Mouse (Mus musculus) neural tube, embryonic 15.5 days (tissue): ENCODE results near the gene Heatr9. TPM values are rescaled to one million over a fixed set of nuclear protein-coding genes. Genes with fewer than 3 reads are reported as not detected.

Source experiments
- ATAC-seq: fragments of 200-750 bp; cut with Nextera tagmentation; 2 replicates; pipeline ENCODE4 v1.8.0; 2017; ENCODE audit warnings: mild to moderate bottlenecking, moderate TSS enrichment, moderate library complexity; ENCODE audit not compliant: low FRiP score
- H3K27ac ChIP-seq: fragments of 300-500 bp; sonication (generic); replicated peaks from 2 replicates; pipeline ENCODE4 v1.5.1; 2015; ENCODE audit warnings: mild to moderate bottlenecking, inconsistent platforms
- H3K27me3 ChIP-seq: fragments of 300-500 bp; sonication (generic); replicated peaks from 2 replicates; pipeline ENCODE4 v1.6.1; 2015; ENCODE audit warnings: inconsistent platforms
- H3K36me3 ChIP-seq: fragments of 300-500 bp; sonication (generic); 2 replicates; pipeline ENCODE4 v1.6.1; 2015; ENCODE audit warnings: inconsistent platforms
- H3K4me1 ChIP-seq: fragments of 300-500 bp; sonication (generic); 2 replicates; pipeline ENCODE4 v1.6.1; 2015; ENCODE audit warnings: inconsistent platforms
- H3K4me2 ChIP-seq: fragments of 300-500 bp; sonication (generic); 2 replicates; pipeline ENCODE4 v1.6.1; 2015; ENCODE audit warnings: inconsistent platforms, mild to moderate bottlenecking, moderate library complexity
- H3K4me3 ChIP-seq: fragments of 300-500 bp; sonication (generic); replicated peaks from 2 replicates; pipeline ENCODE4 v1.5.1; 2015; ENCODE audit warnings: mild to moderate bottlenecking, inconsistent platforms
- H3K9ac ChIP-seq: fragments of 300-500 bp; sonication (generic); replicated peaks from 2 replicates; pipeline ENCODE4 v1.6.1; 2015; ENCODE audit warnings: mild to moderate bottlenecking, inconsistent platforms
- H3K9me3 ChIP-seq: fragments of 300-500 bp; sonication (generic); replicated peaks from 2 replicates; pipeline ENCODE4 v1.6.1; 2016; ENCODE audit warnings: inconsistent platforms
- WGBS: fragments of 180-500 bp; shearing (Covaris S2); methylation state at CpG from one replicate; pipeline ENCODE4 v1.1.7; 2015; ENCODE audit warnings: mixed read lengths; 5-methylcytosine and 5-hydroxymethylcytosine counted together
- polyA plus RNA-seq: library from polyadenylated mRNA; unstranded; fragments of >200 nt; fragmentation: Nextera tagmentation; extraction: Ambion mirVana; gene quantifications from 2 replicates; pipeline ENCODE4 v1.2.1, GENCODE M21; 2015

The Heatr9 gene
- polyA plus RNA-seq, result not detected in 2 replicates

DNA sequence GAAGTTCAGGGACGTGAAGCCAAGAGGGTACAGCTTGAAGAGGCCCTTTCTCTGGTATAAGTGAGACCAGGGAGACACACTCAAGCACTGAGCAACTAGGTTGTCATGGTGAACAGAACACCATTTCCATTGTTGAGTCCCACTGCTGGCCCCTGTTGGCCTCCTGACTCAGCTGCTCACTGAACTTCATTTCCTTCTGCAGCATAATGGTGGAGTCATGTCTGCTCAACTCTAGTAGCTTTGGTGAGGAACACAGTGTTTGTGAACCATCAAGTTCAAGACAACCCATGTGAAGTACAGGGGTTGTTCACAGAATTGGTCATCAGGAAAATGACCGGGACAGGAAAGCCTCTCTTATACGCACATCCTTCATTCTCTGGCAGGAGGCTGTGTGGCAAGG is at the start of gene Heatr9:
Gene Heatr9 (minus strand): TSS at position 101 of the 400 bp plus-strand sequence.
- WGBS, result 88% methylated on average over 3 of the region's 3 CpGs
- Histone ChIP-seq H3K4me1 (no peaks in the 10 kb centered on the region), H3K4me3 (no peak within 1 kb of the TSS), H3K36me3 (peaks cover under 1% of the 10 kb centered on the region; the same call in 1 of the 2 replicates), H3K9me3 (no peaks in the 10 kb centered on the region), H3K4me2 (no peak within 1 kb of the TSS), H3K27me3 (no peaks in the 10 kb centered on the region), H3K27ac (no peak within 1 kb of the TSS), H3K9ac (no peak within 1 kb of the TSS)
- ATAC-seq, result no peak

DNA sequence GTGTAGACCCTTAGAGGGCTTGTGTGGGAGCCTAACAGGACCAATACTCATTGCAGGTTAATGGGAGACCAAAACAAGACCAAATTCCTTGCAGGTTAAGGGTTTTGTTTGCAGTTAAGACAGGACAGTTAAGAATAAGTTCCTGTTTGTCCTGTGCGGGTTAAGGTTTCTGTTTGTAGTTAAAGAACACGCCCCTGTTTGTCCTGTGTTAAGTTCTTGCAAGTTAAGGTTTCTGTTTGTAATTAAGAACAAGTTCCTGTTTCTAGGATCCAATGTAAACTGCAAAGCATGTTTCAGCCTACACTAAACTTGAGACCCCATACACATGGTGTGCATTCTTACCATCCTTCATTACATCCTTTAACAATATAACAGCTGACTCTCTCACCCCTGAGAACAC is 48.2 kb upstream of the Heatr9 start:
- Histone ChIP-seq H3K36me3 (no peaks in the 10 kb centered on the region), H3K4me3 (no peak overlapping the region), H3K4me2 (no peak overlapping the region), H3K27ac (no peak overlapping the region), H3K27me3 (no peaks in the 10 kb centered on the region), H3K9me3 (no peaks in the 10 kb centered on the region), H3K9ac (no peak overlapping the region), H3K4me1 (no peaks in the 10 kb centered on the region)
- 84% methylated on average over 2 of the region's 2 CpGs for WGBS
- no peak for ATAC-seq

DNA sequence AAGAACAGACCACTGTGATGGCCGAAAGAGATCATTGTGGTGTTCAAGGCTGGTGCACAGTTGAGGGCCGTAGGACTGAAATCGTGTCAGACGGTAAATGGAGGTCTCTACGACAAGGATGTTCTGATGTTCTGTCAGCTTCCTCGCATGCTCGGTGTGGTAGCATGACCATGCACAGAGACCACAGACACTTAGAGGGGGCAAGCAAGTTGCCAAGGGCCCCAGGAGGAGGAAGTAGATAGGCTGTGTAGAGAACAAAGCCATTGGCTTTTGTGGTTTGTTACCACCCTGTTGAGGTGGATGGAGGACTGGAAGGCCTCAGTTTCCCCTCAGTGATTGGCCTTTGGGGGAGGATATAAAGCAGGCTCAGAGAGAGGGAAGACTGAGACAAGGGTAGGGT is 47.3 kb upstream of the Heatr9 start:
- ATAC-seq, result no peak
- H3K4me2 ChIP-seq, result no peak overlapping the region

DNA sequence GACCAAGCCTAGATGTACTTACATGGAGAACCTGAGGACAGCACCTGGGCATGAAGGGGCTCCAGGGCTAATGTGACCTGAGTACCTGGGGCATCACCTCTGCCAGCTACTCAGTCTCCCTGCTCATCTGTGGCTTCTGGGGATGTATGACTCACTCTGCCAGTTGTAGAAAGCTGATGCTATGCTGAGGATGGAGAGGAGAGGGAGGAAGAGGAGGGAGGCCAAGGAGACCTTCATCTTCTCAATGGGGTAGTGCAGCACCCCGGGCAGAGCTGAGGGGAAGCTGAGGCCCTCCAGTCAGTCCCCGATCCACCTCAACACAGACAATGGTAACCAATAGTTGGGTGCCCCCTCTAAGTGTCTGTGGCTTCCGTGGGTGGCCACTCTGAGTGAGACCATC is 46.8 kb upstream of the Heatr9 start:
- Histone ChIP-seq H3K27ac (no peak overlapping the region), H3K9me3 (no peaks in the 10 kb centered on the region), H3K4me1 (no peaks in the 10 kb centered on the region), H3K4me2 (no peak overlapping the region), H3K36me3 (no peaks in the 10 kb centered on the region), H3K9ac (no peak overlapping the region), H3K27me3 (no peaks in the 10 kb centered on the region), H3K4me3 (no peak overlapping the region)
- ATAC-seq, result no peak
- WGBS, result 95% methylated on average over 3 of the region's 3 CpGs

More for the DNA sequence above, 47.3 kb upstream of the Heatr9 start:
- H3K9ac ChIP-seq, result no peak overlapping the region
- H3K9me3 ChIP-seq, result no peaks in the 10 kb centered on the region
- no peak overlapping the region for H3K4me3 ChIP-seq
- H3K36me3 ChIP-seq, result no peaks in the 10 kb centered on the region
- no peak overlapping the region for H3K27ac ChIP-seq
- H3K27me3 ChIP-seq, result no peaks in the 10 kb centered on the region
- 93% methylated on average over 7 of the region's 7 CpGs for WGBS
- no peaks in the 10 kb centered on the region for H3K4me1 ChIP-seq

DNA sequence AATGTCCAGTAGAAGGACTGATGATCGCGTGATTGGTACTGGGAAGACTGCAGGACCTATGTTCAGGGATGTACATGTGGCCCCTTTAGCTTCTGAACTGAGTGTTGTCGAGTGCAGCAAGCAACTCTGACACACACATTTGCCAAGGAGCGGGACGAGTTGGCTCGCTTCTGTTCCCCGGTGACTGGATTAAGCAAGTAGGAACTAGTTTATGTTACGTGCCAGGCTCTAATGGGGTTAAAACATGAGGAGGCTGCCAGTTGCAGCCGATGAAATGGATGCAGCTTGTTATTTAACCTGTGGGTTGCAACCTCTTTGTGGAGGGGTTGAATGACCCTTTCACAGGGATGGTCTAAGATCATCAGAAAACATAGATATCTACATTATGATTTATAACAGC is 46.1 kb upstream of the Heatr9 start:
- H3K9me3 ChIP-seq, result no peaks in the 10 kb centered on the region
- no peak overlapping the region for H3K27ac ChIP-seq
- no peak for ATAC-seq
- no peaks in the 10 kb centered on the region for H3K36me3 ChIP-seq
- no peaks in the 10 kb centered on the region for H3K4me1 ChIP-seq
- H3K4me2 ChIP-seq, result no peak overlapping the region
- no peaks in the 10 kb centered on the region for H3K27me3 ChIP-seq
- 93% methylated on average over 9 of the region's 9 CpGs for WGBS
- H3K9ac ChIP-seq, result no peak overlapping the region
- no peak overlapping the region for H3K4me3 ChIP-seq

DNA sequence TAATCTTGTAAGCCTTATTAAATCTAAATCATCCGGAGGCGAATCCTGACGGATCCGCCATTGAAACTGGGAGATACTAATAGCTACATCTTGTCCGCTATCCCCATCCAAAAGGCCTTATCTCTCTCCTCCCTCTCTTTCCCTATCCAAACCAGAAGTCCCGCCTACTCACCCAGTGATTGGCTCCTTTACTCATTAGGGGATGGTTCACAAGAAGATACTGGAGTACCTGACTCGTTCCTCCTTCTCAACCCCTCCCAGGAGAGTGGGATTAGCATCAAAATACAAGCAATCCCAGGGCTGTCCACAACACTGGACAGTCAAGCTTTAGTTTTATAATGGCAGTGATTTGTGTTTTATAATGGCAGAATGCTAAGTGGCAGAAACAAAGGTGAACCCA is 45.3 kb upstream of the Heatr9 start:
- Histone ChIP-seq H3K4me3 (no peak overlapping the region), H3K4me1 (no peaks in the 10 kb centered on the region), H3K27ac (no peak overlapping the region), H3K9me3 (no peaks in the 10 kb centered on the region), H3K36me3 (no peaks in the 10 kb centered on the region), H3K9ac (no peak overlapping the region), H3K27me3 (no peaks in the 10 kb centered on the region), H3K4me2 (no peak overlapping the region)
- no peak for ATAC-seq
- 75% methylated on average over 7 of the region's 7 CpGs for WGBS

DNA sequence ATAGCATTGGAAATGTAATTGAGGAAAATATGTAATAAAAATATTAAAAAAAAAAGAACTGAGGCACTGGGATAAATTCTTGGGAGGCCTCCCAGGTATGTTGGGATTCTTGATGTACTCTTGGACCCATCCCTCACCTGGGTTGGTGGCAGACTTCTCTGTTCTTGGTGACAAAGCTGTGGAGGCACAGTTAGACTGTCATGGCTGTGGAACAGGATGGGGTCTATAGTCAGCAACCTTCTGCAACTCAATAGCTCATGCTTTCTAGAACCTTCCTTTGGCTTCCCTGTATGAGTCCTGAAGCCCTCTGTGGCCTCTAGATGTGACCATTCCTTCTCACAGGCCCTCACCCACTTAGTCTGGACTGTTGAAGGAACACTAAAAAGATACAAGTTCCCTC is 44.6 kb upstream of the Heatr9 start:
- no peaks in the 10 kb centered on the region for H3K36me3 ChIP-seq
- H3K27me3 ChIP-seq, result no peaks in the 10 kb centered on the region
- H3K4me1 ChIP-seq, result no peaks in the 10 kb centered on the region
- no peak overlapping the region for H3K9ac ChIP-seq
- no peak overlapping the region for H3K4me2 ChIP-seq
- H3K4me3 ChIP-seq, result no peak overlapping the region
- no peaks in the 10 kb centered on the region for H3K9me3 ChIP-seq
- ATAC-seq, result no peak
- no peak overlapping the region for H3K27ac ChIP-seq

DNA sequence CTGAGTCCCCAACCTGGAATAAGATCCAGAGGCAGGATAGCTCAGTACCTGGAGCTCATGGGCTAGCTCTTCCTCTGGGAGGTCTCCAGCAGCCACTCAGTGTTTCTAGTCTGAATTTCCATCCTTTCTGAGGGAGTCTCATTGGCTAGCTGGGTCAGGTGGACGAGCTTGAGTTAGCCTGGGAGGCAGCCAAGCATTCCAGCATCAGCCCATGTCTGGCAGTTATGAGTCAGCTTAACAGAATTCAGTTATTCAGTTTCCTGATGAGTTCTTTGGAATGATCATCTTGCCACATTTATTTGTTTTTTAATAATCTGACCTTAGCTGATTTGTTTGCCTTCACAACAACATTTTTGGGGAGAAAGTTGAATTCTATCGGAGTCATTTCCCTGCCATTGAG is 41.8 kb upstream of the Heatr9 start:
- Histone ChIP-seq H3K4me2 (no peak overlapping the region), H3K9ac (no peak overlapping the region), H3K4me3 (no peak overlapping the region), H3K9me3 (no peaks in the 10 kb centered on the region), H3K36me3 (no peaks in the 10 kb centered on the region), H3K27me3 (no peaks in the 10 kb centered on the region), H3K4me1 (no peaks in the 10 kb centered on the region), H3K27ac (no peak overlapping the region)
- WGBS, result 72% methylated on average over 2 of the region's 2 CpGs
- no peak for ATAC-seq

DNA sequence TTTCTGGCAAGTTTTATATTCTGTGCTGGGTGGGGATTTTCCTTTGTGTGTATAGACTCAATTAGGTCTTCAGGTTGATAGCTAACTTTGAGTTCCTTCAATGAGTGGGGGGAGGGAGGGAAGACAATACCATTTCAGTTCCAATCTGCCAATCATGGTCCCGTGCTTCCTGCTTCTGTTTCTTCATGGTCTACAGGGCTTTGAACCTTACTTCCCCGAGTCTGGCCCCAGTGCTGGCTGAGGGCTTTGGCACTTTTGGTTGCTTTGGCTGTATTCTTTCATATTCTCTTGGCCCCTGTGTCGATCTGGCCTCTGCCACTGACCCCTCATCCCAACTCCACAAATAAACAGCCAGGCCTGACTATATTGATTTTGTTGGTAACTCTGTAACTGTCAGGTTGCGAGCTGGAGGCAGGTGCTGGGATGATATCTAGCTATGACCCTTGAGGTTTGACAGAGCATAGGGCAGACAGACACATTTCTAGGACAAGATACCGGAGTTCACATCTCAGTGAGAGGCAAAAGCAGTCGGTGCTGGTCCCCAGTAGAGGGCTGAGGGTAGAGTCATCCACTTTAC is 40.4 kb upstream of the Heatr9 start:
- Histone ChIP-seq H3K27me3 (no peaks in the 10 kb centered on the region), H3K4me1 (no peaks in the 10 kb centered on the region), H3K9me3 (no peaks in the 10 kb centered on the region), H3K9ac (no peak overlapping the region), H3K27ac (no peak overlapping the region), H3K4me3 (no peak overlapping the region), H3K36me3 (no peaks in the 10 kb centered on the region), H3K4me2 (no peak overlapping the region)
- 80% methylated on average over 6 of the region's 6 CpGs for WGBS
- ATAC-seq, result no peak

DNA sequence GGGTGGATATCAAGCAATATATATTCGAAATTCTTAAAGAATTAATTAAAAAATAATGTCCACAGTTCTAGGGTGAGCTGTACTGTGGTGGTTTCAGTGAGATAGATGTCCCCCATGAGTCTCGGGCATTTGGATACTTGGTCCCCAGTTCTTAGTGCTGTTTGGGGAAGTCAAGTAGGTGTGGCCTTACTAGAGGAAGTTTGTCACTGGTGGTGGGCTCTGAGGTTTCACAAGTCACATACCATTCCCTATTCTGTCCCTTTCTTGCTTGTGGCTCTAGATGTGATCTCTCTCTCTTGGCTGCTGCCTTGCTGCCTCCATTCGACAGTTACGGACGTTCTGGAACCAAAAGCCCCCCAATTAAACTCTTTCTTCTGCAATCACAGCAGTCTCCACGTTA is 38.4 kb upstream of the Heatr9 start:
- Histone ChIP-seq H3K9me3 (no peaks in the 10 kb centered on the region), H3K36me3 (no peaks in the 10 kb centered on the region), H3K4me2 (no peak overlapping the region), H3K9ac (no peak overlapping the region), H3K27ac (no peak overlapping the region), H3K27me3 (no peaks in the 10 kb centered on the region), H3K4me1 (peaks cover 5% of the 10 kb centered on the region; the same call in 1 of the 2 replicates), H3K4me3 (no peak overlapping the region)
- ATAC-seq, result no peak
- 68% methylated on average over 6 of the region's 6 CpGs for WGBS

DNA sequence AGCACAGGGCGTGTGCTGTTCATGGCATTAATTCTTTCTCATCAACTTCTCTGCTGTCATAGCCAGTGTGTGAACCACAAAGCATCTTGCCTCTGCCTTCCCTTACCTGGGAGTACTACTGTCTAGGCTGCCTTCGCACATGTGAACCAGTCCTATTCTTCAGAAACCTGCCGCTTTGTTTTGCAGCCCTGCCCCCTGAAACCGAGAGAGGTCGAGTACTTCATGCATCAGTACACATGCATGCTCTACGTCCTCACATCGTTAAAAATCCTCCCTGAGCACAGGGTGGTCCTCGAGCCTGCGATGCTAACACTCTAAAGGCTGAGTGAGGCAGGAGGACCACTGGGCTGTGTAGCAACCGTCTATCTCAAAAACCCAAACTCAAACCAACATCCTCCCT is 35.1 kb upstream of the Heatr9 start:
- H3K4me1 ChIP-seq, result peaks cover 5% of the 10 kb centered on the region; the same call in 1 of the 2 replicates
- H3K4me3 ChIP-seq, result no peak overlapping the region
- H3K9ac ChIP-seq, result no peak overlapping the region
- no peak overlapping the region for H3K4me2 ChIP-seq
- no peaks in the 10 kb centered on the region for H3K27me3 ChIP-seq
- H3K36me3 ChIP-seq, result no peaks in the 10 kb centered on the region
- no peak for ATAC-seq
- no peak overlapping the region for H3K27ac ChIP-seq
- 49% methylated on average over 10 of the region's 10 CpGs for WGBS
- no peaks in the 10 kb centered on the region for H3K9me3 ChIP-seq

DNA sequence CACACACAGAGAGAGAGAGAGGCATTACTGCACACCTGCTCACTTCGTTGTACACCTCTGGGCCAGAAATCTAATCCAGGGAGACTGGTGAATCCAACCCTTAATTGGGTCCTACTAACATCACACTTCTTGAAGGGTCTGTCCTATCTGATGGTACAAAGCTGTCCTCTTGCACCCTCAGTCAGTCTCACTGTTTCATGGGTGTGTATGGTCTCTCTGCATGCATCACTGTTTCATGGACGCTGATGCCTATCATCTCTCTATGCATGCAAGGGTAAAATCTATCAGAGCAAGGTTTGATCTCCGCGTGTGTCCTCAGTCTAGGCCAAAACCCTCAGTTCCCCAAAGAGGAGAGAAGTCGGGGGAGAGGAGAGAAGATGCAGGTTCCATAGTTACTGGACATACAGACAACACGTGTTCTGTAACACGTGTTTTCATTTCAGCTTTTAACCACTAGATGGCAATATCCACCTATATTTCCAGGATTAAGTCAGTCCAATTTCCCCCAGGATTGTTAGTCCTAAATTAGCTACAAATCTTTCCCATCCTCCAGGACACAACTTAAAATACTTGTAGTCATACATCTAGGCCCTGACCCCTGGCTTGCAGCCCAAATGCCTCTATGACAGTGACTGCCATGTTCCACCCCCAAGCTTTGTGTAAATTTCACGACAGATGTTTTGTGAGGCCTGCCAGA is 34.3 kb upstream of the Heatr9 start:
- peak overlapping the region; percentile 37; the same call in 1 of the 2 replicates for H3K4me2 ChIP-seq
- H3K9me3 ChIP-seq, result no peaks in the 10 kb centered on the region
- 29% methylated on average over 8 of the region's 8 CpGs for WGBS
- 0 out of 2 replicates have a peak overlapping the region, but pooled peaks have one; percentile 28 for H3K9ac ChIP-seq
- no peaks in the 10 kb centered on the region for H3K36me3 ChIP-seq
- H3K4me1 ChIP-seq, result peaks cover 5% of the 10 kb centered on the region; the same call in 1 of the 2 replicates
- ATAC-seq, result peak; percentile 45; the same call in 1 of the 2 replicates
- H3K4me3 ChIP-seq, result no peak overlapping the region
- no peak overlapping the region for H3K27ac ChIP-seq
- no peaks in the 10 kb centered on the region for H3K27me3 ChIP-seq
